Mouse (Mus musculus) stomach, embryonic 16.5 days (tissue): Measurements from ENCODE around the gene Slc19a1. TPM values are rescaled to one million over a fixed set of nuclear protein-coding genes. Genes with fewer than 3 reads are reported as not detected.

ENCODE experiments used
- polyA plus RNA-seq: library from polyadenylated mRNA; unstranded; fragments of >200 nt; fragmentation: Nextera tagmentation; extraction: Ambion mirVana; gene quantifications from 2 replicates; pipeline ENCODE4 v1.2.1, GENCODE M21; 2015

Slc19a1 gene
- polyA plus RNA-seq, 1 experiment from 2014 or later = 32.3 TPM

Other genes starting within 250 kb of the Slc19a1 start
- 37.3 and 41.8 TPM in 2 replicates for gene Pcbp3, start 70.4 kb upstream of the Slc19a1 start, polyA plus RNA-seq
- 78.9 and 82.2 TPM in 2 replicates for gene Col18a1, start 134.3 kb downstream of the Slc19a1 start, polyA plus RNA-seq
- gene Pofut2, start 227.0 kb downstream of the Slc19a1 start, polyA plus RNA-seq = 125 and 137 TPM in 2 replicates